Mouse (Mus musculus): Measurements from ENCODE around the gene Panx3. TPM values are rescaled to one million over a fixed set of nuclear protein-coding genes. Genes with fewer than 3 reads are reported as not detected.

Gene Panx3
- not detected for total RNA-seq (2023)

GRCm38 (mm10) chr9:37669115-37669514 lies at the start of gene Panx3:
Panx3 (minus strand) TSS chr9:37669235.

GRCm38 (mm10) chr9:37716150-37716549 lies 47.1 kb upstream of the Panx3 start, which contains the start of gene Olfr160:
Olfr160 (minus strand) TSS chr9:37716250.

GRCm38 (mm10) chr9:37656931-37657481 lies 12.0 kb downstream of the Panx3 start, which contains the start of gene Tbrg1:
Tbrg1 (minus strand) TSS chr9:37657312.

GRCm38 (mm10) chr9:37613182-37613910 lies 55.7 kb downstream of the Panx3 start, which contains the start of gene Spa17:
Spa17 (minus strand) TSS chr9:37613722.

Other genes starting within 250 kb of the Panx3 start
- not detected for gene Robo3, start 236.0 kb downstream of the Panx3 start, total RNA-seq (2023)
- gene Msantd2, start 179.9 kb downstream of the Panx3 start, total RNA-seq (2023) = 43.1 TPM
- gene Esam, start 141.2 kb downstream of the Panx3 start, total RNA-seq (2023) = 0.70 TPM
- not detected for gene Vsig2, start 130.0 kb downstream of the Panx3 start, total RNA-seq (2023)
- 4.8 TPM for gene Nrgn, start 116.3 kb downstream of the Panx3 start, total RNA-seq (2023)
- gene Siae, start 113.5 kb downstream of the Panx3 start, total RNA-seq (2023) = 6.8 TPM
- not detected for gene Spa17, start 55.5 kb downstream of the Panx3 start, total RNA-seq (2023)
- gene Tbrg1, start 11.9 kb downstream of the Panx3 start, total RNA-seq (2023) = 65.6 TPM
- gene Olfr160, start 47.0 kb upstream of the Panx3 start, total RNA-seq (2023) = not detected
- not detected for gene Olfr874, start 75.9 kb upstream of the Panx3 start, total RNA-seq (2023)
- gene Olfr875, start 102.6 kb upstream of the Panx3 start, total RNA-seq (2023) = not detected
- not detected for gene Olfr876, start 133.8 kb upstream of the Panx3 start, total RNA-seq (2023)
- not detected for gene Olfr877, start 185.0 kb upstream of the Panx3 start, total RNA-seq (2023)
- not detected for gene Olfr145, start 227.5 kb upstream of the Panx3 start, total RNA-seq (2023)
- not detected for gene Olfr878, start 248.6 kb upstream of the Panx3 start, total RNA-seq (2023)